Mouse (Mus musculus) heart, postnatal 4 days (tissue): ENCODE measurements around the gene Stambpl1. TPM values are rescaled to one million over a fixed set of nuclear protein-coding genes. Genes with fewer than 3 reads are reported as not detected.

Source experiments
- DNase-seq: peaks from one replicate; pipeline ENCODE4 v3.0.0; 2021
- total RNA-seq, 2 experiments: library from RNA; stranded (reverse); gene quantifications; 2 replicates each; pipeline ENCODE4 v1.2.3; 2021

The Stambpl1 gene
- total RNA-seq, 2 experiments from 2014 or later: 7.1 to 7.9 TPM

GRCm38 (mm10) chr19:34287221-34287620 is 95.2 kb downstream of the Stambpl1 start:
- no peak for DNase-seq

GRCm38 (mm10) chr19:34287656-34288415 is 95.8 kb downstream of the Stambpl1 start:
- no peak for DNase-seq

GRCm38 (mm10) chr19:34288696-34289095 is 96.7 kb downstream of the Stambpl1 start:
- no peak for DNase-seq

Other genes starting within 250 kb of the Stambpl1 start
- not detected for gene Lipf, start 231.0 kb upstream of the Stambpl1 start, total RNA-seq
- not detected for gene Lipk, start 183.9 kb upstream of the Stambpl1 start, total RNA-seq
- not detected for gene Lipn, start 124.9 kb upstream of the Stambpl1 start, total RNA-seq
- not detected for gene Lipm, start 91.3 kb upstream of the Stambpl1 start, total RNA-seq
- gene Ankrd22, start 26.2 kb upstream of the Stambpl1 start, total RNA-seq: not detected
- 1,000 to 10,000 TPM; 1,243 to 1,503 TPM for gene Acta2, start 63.4 kb downstream of the Stambpl1 start, total RNA-seq
- 1 to 10 TPM; 4.3 to 4.6 TPM for gene Fas, start 98.4 kb downstream of the Stambpl1 start, total RNA-seq